Mouse (Mus musculus): Measurements from ENCODE around the gene Mink1.
"Not testable (repeated sequence)": the region's sequence is repeated elsewhere in the genome, so short reads cannot be mapped to it uniquely, and the experiment has no call there.

The Mink1 gene

DNA sequence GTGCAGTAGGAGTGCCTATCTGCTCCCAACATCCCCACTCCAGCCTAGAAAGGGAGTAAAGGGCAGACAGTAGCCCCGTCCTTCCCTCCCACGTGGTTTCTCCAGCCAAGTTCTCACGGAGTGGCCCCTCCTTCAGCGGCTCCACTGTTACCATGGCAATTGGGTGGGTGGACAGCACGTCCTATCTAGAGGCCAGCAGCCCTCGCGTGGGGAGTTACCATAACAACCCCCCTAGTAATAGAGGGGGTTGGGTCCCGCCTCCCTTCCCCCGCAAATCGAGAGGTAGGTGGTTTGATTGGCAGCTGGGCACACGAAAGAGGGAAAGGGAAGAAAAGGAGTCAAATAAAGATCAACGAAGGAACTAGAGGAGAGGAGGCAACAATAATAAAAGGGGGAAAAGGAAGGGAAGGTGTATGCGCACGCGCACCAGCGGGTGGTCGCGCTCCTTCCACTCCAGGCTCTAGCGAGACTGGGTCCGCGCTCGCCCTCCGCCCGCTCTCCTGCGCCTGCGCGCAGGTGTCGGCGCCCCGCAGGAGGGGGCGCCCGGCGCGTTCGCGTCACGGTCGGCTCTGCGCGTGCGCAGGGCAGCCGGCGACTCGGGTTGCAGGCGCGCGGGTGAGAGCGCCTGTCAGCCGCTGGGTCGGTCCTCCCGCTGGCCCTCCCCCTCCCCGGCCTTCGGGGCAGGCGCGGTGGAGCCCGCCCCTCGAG lies at the start of gene Mink1:
TSS of gene Mink1 (plus strand) at position 595 of the 708 bp plus-strand sequence.
- DNase-seq, result peak; percentile 87

DNA sequence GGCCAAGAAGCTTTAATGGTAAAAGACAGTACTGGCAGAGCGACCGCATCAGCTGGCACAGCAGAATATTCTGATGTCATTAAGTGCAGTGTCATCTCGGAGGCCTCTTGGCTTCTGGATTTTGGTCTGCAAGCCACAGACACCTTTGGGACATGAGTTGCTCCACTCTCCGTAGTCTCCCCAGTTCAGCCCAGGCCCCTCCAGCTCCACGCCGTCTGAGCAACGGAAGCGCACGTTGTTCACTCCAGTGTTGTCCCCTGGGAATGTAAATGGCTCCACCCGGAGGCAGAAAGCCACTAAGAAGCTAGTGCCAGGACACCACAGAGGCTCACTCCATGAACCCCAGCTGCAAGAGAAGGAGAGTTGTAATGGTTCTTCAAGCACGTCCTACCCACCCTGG lies 49.2 kb upstream of the Mink1 start:
- DNase-seq, result no peak

DNA sequence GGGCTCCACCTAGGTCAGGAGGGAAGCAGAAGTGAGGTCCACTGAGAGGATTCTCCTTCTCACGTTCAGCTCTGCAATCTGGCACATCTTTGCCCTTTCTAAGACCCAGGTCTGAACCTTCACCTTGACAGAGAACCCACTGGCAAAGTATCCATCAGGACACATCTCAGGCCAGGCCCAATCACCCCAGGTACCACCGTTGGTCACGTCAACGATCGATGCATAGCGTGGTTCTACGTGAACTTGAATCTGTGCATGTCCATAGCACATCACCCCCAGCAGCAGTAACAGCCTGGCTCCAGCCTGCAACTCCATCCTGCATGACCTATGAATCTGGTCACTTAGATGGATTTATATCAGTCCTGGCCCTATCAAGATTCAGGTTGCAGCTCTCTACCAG lies 48.4 kb upstream of the Mink1 start, which contains the start of gene Vmo1:
TSS of gene Vmo1 (minus strand) at position 329 of the 400 bp plus-strand sequence.
- no peak for DNase-seq

DNA sequence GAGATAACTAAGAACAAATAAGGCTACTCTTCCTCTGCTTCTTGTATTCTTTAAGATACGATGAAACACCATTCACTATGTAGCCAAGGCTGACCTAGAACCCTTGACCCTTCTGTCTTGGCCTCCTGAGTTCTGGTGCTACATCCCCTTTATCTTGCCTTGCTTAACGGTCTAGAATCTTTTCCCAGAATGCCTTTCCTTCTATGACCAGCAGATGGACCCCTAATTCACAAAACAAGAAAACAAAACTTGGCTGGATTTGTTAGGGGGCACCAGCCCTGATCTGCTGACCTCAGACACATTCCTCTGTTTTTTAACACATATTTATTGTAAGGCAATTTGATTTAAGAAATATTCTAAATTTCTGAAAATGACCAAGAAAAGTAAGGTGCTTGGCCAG lies 46.3 kb upstream of the Mink1 start:
- DNase-seq, result peak; percentile 31

DNA sequence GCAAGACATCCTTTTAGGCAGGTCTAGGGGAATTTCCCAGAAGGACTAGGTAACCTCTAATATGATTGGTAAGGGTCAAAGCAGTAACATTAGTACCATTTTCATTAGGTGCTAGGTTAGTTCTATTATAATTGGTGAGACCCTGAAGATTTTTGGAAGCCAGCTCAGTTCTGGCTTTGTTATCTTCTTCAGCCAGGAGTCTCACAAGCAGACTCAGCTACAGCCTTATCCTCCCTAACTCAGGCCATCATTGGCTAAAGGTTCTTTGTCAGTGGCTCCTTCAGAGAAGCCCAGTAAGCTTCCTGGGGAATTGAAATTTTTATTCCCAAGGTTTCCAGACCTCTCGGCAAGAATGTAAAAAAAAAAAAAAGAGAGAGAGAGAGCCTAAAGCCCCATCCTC lies 44.2 kb upstream of the Mink1 start:
- no peak for DNase-seq

DNA sequence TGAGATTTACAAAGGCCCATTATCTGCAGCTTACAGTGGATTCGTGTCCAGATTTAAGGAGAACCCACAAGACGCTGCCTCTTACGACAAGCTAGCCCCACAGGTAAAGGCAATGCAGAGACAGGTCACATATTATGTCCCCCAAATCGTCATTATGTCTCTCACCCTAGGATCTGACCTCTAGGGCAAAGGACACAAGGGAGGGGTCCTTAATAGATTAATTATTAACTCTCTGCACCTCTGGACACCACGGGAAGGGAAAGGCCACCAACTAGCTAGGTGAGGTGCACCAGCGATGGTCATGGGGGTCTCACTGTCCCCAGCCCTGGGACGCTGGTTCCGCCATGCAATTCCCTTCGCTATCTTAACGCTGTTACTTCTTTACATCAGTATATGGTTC lies 43.8 kb upstream of the Mink1 start, which contains the start of gene Gltpd2:
TSS of gene Gltpd2 (plus strand) at position 274 of the 400 bp plus-strand sequence.
- DNase-seq, result no peak

DNA sequence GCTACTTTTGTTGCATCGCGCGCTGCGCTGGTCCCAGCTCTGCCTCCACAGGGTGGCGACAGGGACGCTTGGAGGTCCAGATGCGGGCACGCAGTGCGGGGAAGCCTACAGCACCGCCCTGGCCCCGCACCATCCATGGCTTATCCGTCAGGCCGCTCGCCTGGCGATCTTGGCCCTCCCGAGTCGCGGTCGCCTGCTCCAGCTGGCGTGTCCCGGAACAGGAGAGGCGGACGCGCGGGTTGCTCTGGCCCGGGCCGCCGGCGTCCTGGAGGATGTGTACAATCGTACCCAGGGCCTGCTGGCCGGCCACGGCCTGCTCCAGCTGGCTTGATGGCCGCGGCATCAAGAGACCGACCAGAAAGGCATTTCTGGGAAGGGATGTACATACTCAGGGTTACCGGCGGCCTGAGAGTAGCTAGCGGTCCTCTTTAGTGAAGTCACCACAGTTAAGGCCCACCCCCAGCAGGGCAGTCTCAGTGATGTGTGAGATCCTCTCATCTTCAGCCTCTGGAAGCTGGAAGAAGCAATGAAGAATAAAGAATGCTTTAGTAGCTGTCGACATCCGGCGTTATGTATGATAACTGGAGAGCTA lies 42.4 kb upstream of the Mink1 start:
- peak; percentile 52 for DNase-seq

DNA sequence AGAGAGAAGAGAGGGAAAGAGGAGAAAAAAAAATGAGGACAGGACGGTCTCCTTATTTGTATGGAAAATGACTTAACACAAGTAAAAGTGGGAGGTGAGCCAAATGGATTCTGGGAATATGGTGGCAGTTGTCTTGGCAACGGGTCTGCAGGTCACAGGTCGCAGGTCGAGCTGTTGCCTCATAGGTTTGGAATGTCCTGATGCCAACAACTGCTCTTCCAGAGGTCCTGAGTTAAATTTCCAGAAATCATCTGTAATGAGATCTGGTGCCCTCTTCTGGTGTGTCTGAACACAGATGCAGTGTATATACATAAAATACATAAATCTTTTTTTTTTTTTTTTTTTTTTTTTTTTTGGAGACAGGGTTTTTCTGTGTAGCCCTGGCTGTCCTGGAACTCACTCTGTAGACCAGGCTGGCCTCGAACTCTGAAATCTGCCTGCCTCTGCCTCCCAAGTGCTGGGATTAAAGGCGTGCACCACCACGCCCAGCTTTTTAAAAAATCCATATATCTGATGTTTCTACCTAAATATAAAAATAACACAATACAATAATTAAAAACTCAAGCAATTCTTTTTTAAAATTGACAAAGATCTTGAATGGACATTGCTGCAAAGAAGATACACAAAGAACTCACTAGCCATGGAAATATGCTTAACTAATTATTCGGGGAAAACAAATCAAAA lies 39.2 kb upstream of the Mink1 start:
- not testable (repeated sequence) for DNase-seq

DNA sequence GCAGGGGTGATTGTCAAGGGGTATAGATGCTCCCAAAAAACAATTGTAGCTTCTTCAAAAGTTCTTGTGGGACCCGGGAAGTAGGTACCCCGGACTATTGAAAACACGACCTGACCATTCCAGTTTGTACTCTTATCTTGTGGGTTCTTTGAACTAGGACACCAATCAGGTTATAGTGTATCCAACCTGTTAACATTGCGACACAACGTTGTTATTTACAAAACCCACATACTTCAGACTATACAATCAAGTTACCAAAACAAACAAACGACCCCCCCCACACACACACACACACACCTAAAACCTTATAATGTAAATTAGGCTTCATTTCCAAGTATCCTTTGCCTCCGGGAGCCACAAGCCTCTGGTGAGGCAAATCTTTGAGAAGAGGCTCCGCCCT lies 37.9 kb upstream of the Mink1 start:
- DNase-seq, result no peak

DNA sequence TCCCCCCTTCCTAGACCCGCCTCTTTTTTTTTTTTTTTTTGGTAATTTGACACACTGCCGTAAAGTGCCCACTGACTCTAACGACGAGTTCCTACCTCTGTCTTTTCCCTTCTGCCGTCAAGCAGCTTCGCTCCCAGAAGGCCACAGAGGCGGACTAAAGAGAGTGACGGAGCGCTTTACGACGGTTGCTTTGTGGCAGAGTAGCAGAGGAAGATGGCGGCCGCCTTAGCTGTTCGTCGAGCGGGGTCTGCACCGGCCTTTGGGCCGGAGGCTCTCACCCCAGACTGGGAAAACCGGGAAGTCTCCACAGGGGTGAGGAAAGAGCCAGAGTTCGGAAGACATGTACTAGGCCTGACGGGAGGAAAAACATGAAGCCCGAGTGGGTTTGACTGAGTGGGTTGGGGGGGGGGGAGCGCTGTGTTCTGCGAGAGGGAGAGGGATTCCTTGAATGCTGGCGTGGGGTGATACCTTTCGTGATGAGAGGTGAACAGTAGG lies 37.5 kb upstream of the Mink1 start, which contains the start of gene Psmb6:
TSS of gene Psmb6 (plus strand) at position 184 of the 495 bp plus-strand sequence.
- peak; percentile 90 for DNase-seq

DNA sequence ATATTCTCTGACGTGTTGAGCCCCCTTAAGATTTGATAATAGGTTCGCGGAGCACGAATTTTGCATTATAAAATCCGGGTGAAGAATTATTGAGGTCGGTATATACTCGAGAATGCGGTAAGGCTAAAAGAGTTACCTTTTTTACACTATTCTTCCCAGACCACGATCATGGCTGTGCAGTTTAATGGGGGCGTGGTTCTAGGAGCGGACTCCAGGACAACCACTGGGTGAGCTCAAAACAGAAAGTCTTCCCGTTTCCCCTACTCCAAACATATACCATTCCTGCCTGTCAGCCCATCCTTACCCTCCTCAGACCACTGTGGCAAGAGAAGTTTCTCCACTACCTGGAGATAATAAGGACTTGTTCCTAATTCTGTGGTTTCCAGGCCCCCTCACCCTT lies 37.0 kb upstream of the Mink1 start:
- no peak for DNase-seq

DNA sequence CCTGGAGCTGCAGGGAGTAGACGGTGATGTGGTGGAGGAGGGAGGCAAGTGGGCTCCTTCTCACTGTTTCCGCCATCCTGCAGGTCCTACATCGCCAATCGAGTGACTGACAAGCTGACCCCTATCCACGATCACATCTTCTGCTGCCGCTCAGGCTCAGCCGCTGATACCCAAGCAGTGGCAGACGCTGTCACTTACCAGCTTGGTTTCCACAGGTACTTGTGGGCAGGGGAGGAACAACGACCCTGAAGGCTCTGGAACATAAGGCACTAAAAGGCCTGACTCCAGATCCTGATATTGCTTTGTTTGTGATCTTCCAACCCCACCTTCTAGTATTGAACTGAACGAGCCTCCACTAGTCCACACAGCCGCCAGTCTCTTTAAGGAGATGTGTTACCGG lies 36.5 kb upstream of the Mink1 start:
- no peak for DNase-seq

DNA sequence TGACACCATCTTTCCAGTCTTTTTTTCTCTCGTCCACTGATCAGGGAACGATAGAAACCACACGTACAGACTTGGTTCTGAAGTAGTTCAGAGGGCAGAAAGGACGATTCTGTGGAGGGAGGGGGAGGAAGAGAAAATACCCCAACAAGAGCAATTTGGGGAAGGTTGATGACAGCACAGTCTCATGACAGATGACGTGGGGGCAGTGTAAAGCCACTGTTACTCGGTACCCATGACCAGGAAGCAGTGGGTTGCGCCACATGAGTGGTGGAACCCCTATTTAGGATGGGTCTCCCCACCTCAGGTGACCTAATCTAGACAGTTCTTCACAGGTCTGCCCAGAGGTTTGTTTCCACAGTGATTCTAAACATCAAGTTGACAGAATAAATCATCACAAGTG lies 34.1 kb upstream of the Mink1 start:
- DNase-seq, result no peak

DNA sequence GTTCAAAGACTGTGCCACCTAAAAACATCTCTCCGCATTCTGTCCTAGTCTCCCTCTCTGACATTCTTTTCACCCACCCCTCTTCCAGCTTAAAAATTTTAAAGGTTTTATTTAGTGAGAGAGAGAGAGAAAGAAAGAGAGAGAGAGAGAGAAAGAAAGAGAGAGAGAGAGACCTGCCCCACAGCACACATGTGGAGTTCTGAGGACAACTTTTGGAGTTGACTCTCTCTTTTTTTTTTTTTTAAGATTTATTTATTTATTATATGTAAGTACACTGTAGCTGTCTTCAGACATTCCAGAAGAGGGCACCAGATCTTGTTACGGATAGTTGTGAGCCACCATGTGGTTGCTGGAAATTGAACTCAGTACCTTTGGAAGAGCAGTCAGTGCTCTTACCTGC lies 31.6 kb upstream of the Mink1 start:
- not testable (repeated sequence) for DNase-seq

DNA sequence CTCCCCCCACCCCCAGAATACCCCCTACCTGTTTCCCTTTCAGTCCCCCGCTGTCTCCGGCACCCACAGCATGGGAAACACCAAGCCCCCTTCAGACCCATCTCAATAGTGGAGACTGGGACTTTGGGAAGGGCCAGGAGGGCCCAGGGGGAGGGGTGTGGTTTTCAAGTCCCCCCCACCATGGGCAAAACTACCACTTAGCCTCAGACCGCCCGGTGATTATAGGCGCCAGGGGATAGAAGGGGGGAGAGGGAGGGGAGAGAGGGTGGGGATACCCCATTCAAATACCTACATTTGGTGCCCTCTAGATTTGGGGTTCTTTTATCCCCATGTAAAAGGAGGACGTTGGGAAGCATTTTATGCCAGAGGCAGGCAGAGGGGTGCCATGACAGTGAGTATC lies 29.8 kb upstream of the Mink1 start, which contains the start of gene Gm40193:
TSS of gene Gm40193 (minus strand) at position 101 of the 400 bp plus-strand sequence.
- no peak for DNase-seq

DNA sequence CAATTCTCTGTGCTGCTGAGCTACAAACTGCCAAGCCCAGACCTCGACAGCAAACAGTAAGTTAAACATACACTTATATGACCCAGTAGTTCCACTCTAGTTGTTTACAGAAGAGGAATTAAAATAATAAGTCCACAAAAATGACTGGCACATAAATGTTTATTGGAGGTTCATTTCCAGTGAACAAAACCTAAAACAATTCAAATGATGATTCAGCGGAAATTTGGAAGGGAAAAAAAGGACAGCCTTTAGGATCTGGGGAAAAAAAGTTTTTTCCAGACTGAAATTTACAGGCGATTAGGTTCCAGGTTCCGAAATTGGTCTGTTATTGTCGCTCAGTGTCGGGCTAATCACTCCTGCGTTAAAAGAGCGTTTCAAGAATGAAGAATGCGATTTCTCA lies 23.3 kb upstream of the Mink1 start:
- DNase-seq, result no peak

DNA sequence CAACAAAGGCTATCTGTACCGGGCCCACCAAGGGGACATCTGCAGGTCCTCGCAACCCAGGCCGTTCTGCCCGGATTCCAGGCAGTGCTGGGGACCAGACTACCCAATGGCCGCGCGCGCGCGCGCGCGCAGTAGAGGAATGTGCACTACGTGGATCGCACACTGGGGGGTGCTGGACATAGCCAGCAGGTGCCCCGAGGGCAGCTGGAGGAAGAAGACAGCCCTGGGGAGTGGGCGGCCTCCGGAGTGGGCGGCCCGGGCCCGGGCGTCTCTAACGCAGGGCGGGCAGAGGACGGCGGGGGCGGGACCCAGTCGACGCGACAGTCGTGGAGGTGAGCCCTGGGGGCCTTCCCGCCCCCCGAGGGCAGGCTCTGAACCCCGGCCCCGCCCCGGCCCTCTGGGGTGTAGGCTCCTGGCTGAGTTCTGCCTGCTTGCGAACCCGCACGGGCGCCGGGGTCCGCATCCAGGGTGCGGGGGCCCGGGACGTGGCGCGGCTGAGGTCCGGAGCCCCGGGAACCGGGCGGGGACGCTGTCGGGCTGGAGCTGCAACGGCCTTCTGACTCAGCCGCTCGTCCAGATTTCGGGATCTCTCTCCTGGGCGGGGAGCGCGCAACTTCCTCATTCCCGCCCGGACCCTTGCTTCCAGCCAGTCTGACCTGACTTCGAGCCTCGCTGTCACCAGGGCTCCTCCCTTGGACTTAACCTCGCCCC lies 22.6 kb upstream of the Mink1 start, which contains the start of gene Pld2:
TSS of gene Pld2 (plus strand) at position 188 of the 711 bp plus-strand sequence.
- peak; percentile 87 for DNase-seq

DNA sequence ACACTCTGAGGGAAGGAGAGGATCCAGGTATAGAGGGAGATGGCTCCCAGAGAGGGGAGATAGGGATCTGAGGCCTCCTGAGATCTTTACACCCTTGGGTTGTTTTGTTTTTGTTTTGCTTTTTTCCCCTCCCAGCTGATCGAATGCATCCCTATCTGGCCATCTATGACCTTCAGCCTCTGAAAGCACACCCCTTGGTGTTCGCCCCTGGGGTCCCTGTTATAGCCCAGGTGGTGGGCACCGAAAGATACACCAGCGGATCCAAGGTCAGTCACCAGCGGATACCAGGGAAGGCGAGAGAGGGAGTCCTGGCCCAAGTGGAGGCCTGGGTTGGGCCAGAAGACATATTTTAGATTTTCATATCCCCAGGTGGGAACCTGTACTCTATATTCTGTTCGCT lies 21.8 kb upstream of the Mink1 start:
- DNase-seq, result no peak

DNA sequence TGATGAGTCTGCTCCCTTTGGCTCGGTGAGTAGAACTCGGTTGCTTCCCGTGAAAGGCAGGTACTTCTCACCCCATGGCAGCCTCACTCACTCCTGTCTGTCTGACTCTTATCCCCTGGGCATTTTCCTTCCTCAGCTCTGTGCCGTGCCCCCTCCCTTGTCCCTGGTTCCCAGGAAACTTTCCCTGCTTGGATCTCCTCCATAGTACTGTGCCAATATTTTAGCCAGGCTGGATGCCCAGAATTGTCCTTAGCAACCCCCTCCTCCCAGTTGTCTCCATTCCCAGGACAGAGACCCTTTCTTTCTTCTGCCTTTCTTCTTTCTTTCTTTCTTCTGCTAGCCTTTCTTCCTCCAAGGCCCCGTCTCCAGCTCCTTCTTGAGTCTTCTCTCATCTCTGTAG lies 21.3 kb upstream of the Mink1 start:
- DNase-seq, result no peak

DNA sequence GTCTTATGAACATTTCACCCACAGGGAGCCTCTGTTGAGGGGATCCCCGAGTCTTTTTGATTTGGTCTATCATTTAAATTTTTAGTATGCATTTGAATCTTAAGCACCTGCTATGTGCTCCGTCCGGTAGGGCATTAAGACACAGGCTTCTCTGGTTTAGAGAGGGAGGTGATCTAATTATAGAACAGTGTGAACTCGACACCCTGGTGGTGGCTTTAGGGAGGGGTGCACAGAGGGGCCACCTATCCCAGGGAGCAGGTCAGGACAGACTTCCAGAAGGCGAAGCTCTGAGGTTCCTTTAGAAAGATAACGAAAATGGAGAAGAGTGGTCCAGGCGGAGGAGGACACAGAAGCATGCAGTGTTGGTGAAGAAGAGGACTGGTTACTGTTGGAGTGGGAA lies 18.2 kb upstream of the Mink1 start:
- no peak for DNase-seq

DNA sequence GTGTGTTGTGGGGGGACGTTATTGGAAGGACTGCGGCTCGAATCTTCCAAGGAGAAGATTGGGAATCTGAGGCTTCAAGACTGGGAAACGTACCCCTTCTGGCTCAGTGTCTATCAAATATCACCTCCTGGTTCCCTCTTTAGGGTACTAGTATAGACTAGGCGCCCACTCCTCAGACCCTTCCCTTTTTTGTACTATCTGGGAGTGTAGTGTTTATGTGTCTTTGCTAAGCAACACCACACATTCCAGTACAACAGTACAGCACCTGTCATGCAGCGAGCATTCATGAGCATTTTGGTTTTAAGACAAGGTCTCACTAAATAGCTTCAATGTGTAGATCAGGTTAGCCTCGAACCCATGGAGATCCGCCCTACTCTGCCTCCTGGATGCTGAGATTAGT lies 11.2 kb upstream of the Mink1 start:
- DNase-seq, result no peak

DNA sequence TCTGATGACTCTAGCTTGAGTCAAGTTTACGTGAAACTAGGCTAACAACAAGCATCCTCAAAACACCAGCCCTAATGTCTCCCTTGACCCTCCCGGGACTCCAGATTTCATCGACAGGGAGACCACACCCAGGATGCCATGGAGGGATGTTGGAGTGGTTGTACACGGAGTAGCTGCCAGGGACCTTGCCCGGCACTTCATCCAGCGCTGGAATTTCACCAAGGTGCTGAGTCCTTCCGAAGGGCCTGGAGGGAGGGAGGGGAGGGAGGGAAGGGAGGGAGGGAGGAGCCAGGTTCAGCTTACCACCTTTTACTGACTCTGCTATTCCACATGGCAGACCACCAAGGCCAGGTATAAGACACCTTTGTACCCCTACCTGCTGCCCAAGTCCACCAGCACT lies 8.7 kb upstream of the Mink1 start:
- no peak for DNase-seq

DNA sequence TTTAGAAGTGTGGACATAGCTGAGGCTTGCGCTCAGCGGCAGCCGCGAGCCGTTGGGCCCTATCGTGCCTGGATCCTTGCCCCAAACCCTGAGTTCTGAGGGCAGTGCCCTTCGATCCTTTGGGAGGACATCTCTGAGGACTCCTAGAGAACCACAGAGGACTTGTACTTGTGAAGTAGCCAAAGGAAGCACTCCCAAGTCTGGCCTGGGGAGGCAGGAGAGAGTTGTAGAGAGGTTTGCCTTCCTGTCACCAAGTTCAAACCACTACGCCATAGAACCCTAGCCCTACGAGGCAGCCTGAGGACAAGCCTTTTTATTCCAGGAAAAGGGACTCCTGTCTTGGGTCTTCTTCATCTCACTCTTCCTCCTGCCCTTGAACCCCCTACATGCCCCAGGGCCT lies 5.1 kb upstream of the Mink1 start:
- DNase-seq, result no peak
